Mouse (Mus musculus): ENCODE measurements around the gene Styxl1.

DNA sequence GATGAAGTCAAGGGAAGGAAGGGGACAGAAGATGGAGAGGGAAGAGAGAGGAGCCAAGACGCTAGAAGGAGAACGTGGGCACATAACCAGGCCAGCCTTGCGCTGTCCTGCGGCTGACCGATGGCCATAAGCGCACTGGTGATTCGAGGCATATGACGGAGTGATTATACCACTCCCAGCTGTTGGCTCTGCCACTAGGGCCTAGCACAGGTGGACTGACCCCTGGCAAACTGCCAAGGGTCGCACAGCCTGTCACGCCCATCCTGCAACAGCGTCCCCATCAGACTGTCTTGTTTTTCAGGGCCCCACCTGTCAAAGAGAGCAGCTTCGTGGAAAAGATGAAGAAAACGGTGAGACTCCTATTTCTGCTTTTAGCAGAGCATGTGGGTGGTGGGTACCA lies 49.8 kb downstream of the Styxl1 start:
- TF ChIP-seq CTCF (IDR thresholded peaks at IDR 0.05; ENCODE audit: extremely low read depth, insufficient read depth, insufficient read length, insufficient replicate concordance) (no peak), POLR2A (IDR thresholded peaks at IDR 0.05; ENCODE audit: low read depth, low read length) (no peak)
